Mouse (Mus musculus): ENCODE data around the gene Cisd3. TPM values are rescaled to one million over a fixed set of nuclear protein-coding genes. Genes with fewer than 3 reads are reported as not detected.
A peak's percentile ranks its signal among the peaks of the same experiment; 100 is the strongest.

Gene Cisd3
- polyA plus RNA-seq, 1 experiment from 2014 or later, result 120 TPM

DNA sequence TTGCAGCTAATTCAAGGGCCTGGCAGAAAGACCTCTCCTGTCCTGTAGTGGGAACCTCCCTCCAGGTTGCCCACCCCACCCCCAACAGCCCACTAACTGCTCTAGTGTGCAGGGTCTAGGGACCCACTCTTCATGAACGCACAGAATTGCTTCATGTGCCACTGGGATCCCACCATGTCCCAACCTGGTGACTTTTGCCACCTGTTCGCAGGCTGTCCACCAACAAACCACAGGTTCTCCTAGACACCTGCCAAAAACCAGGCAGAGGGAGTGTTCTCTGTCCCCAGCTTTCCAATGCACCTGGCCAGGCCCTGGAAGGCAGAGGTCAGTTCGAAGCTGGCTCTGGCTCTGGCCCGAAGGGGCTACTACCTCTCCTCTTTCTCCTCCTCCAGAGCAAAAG is 8.8 kb downstream of the Cisd3 start:
- no peak overlapping the region for H3K4me2 ChIP-seq (ENCODE audit: low read depth, low read length)
- H3K4me1 ChIP-seq (ENCODE audit: control insufficient read depth, insufficient read depth, low read length), result peaks cover 49% of the 10 kb centered on the region
- H3K9me3 ChIP-seq (ENCODE audit: control insufficient read depth, low read length), result no peaks in the 10 kb centered on the region
- WGBS, result 70% methylated on average over 4 of the region's 4 CpGs
- H3K36me3 ChIP-seq (ENCODE audit: control insufficient read depth, insufficient read depth, low read length), result peaks cover 17% of the 10 kb centered on the region
- H3K9ac ChIP-seq (ENCODE audit: low read depth, low read length), result peak overlapping the region; percentile 30; the same call in 1 of the 2 replicates
- H3K27ac ChIP-seq (ENCODE audit: low read length), result peak overlapping the region; percentile 88; the same call in 1 of the 2 replicates
- ATAC-seq, result no peak
- H3K4me3 ChIP-seq (ENCODE audit: low read length), result no peak overlapping the region
- no peaks in the 10 kb centered on the region for H3K27me3 ChIP-seq (replicated peaks; ENCODE audit: control insufficient read depth, insufficient read depth, low read length)

DNA sequence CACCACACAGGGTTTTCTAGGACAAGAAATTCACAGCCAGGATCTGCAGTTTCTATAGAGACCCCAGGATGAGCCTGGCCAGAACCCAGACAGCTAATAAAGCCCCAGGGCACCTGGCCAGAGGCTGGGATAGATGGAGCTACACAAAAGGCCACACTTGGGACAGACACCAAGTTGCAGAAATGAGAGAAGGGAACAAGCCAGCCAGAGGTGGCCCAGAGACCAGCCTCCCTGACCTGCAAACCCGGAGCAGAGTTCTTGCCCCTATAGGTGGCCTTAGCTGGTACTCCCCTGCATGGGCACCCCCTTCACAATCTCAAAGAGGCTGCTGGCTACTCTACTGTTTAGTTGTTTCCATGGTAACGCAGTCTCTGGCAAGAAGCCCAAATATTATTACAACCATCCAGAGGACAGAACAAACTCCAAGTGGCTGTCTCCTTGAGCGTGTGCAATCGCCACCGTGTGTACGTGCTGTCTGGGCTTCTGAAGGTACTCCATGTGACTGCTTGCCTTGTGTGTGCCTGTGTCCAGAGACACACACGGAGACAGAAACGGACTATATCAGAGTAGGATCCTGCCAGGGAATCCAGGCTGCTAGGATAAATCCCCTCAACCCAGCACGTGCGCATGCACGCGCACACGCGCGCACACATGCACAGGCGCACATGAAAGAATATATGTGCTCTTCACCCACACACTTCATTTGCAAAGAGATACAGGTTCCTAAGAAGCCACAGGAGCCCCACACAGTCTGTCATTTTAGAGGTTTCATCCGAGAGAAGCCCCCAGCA is 9.5 kb downstream of the Cisd3 start:
- Histone ChIP-seq H3K4me3 (ENCODE audit: low read length) (peak overlapping the region; percentile 15), H3K9ac (ENCODE audit: low read depth, low read length) (peak overlapping the region; percentile 30), H3K27ac (ENCODE audit: low read length) (peak overlapping the region; percentile 88), H3K27me3 (replicated peaks; ENCODE audit: control insufficient read depth, insufficient read depth, low read length) (no peaks in the 10 kb centered on the region), H3K4me2 (ENCODE audit: low read depth, low read length) (peak overlapping the region; percentile 37), H3K36me3 (ENCODE audit: control insufficient read depth, insufficient read depth, low read length) (peaks cover 17% of the 10 kb centered on the region), H3K4me1 (ENCODE audit: control insufficient read depth, insufficient read depth, low read length) (peaks cover 49% of the 10 kb centered on the region), H3K9me3 (ENCODE audit: control insufficient read depth, low read length) (no peaks in the 10 kb centered on the region)
- peak; percentile 67 for ATAC-seq
- 44% methylated on average over 17 of the region's 17 CpGs for WGBS

DNA sequence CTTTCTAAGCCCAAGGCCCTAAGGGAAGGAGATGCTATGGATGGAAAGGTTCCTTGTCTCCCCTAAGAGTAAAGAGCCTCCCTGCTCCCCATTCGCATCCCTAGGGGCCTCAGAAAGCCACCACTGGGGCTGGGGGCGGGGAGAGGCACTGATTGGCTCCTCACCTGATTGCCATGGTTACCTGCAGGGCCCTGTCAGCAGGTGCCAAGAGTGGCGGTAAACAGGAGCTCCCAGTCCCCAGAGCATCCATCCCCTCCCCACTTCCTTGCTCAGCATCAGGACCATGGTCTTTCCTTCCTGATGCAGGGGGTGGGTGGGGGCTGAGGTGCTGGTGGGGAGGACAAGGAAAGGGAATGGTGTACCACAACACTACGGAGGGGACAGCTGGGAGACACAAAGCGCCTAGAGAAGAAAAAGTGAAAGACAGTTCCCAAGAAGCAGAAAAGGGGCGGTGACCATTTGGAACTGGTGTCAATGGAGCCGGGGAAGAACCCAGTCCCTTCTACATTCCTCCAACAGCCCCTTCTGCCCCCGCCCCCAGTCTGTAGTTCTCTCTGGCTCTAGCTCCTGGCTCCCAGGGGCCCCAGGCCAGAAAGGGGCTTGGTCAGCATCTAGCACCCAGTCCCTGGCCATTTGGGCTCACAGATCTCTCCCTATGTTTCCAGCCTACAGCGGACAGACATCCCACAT is 10.2 kb downstream of the Cisd3 start:
- Histone ChIP-seq H3K4me2 (ENCODE audit: low read depth, low read length) (peak overlapping the region; percentile 37), H3K4me1 (ENCODE audit: control insufficient read depth, insufficient read depth, low read length) (peaks cover 49% of the 10 kb centered on the region), H3K4me3 (ENCODE audit: low read length) (peak overlapping the region; percentile 15; the same call in 1 of the 2 replicates), H3K27me3 (replicated peaks; ENCODE audit: control insufficient read depth, insufficient read depth, low read length) (no peaks in the 10 kb centered on the region), H3K27ac (ENCODE audit: low read length) (peak overlapping the region; percentile 88), H3K36me3 (ENCODE audit: control insufficient read depth, insufficient read depth, low read length) (peaks cover 10% of the 10 kb centered on the region), H3K9me3 (ENCODE audit: control insufficient read depth, low read length) (no peaks in the 10 kb centered on the region), H3K9ac (ENCODE audit: low read depth, low read length) (peak overlapping the region; percentile 30)
- no peak for ATAC-seq
- 43% methylated on average over 9 of the region's 9 CpGs for WGBS

DNA sequence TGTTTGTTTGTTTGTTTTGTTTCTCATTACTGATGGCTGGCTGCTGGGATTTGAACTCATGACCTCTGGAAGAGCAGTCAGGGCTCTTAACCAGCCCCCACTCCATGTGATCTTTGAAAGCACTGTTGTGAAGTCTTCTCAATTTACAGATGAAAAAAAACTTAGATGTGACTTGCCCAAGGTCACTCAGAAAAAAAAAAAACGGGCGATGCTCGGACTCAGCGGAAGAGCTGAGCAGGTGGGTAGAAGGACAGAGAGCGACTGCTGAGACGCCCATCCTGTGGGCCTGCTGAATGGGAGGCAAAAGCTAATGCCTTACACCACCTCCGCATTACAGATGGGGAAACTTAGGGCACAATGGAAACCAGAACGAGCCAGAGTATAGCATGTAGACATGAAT is 11.0 kb downstream of the Cisd3 start:
- ATAC-seq, result no peak
- no peak overlapping the region for H3K27ac ChIP-seq (ENCODE audit: low read length)
- no peak overlapping the region for H3K4me2 ChIP-seq (ENCODE audit: low read depth, low read length)
- peaks cover 3% of the 10 kb centered on the region for H3K36me3 ChIP-seq (ENCODE audit: control insufficient read depth, insufficient read depth, low read length)
- 71% methylated on average over 8 of the region's 8 CpGs for WGBS
- no peak overlapping the region for H3K4me3 ChIP-seq (ENCODE audit: low read length)
- no peaks in the 10 kb centered on the region for H3K27me3 ChIP-seq (replicated peaks; ENCODE audit: control insufficient read depth, insufficient read depth, low read length)
- no peaks in the 10 kb centered on the region for H3K9me3 ChIP-seq (ENCODE audit: control insufficient read depth, low read length)
- H3K4me1 ChIP-seq (ENCODE audit: control insufficient read depth, insufficient read depth, low read length), result peaks cover 57% of the 10 kb centered on the region
- H3K9ac ChIP-seq (ENCODE audit: low read depth, low read length), result no peak overlapping the region

DNA sequence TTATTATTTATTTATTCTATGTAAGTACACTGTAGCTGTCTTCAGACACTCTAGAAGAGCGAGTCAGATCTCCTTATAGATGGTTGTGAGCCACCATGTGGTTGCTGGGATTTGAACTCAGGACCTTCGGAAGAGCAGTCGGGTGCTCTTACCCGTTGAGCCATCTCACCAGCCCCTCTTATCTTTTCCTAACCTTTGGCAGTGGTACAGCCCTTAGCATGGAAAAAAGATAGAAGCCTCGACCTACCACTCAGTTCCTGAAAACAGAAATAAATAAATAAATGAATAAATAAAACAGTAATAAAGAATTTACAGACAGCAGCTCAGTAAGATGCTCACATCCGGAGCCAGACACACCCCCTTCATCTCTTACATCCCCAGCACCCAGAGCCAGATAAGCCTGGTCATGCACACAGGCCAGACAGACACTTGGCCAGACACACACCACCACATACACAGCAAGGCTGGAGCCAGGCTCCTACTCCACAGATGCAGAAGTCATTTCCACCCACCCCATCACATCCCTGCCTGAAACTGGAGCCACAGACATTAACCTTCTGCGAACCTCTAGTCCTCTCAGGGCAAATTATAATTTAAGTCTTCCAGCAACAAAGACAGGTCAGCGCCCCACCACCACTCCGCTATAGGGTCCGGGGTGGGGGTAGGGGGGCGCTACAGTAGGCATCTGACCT is 11.7 kb downstream of the Cisd3 start:
- peak overlapping the region; percentile 84 for H3K4me2 ChIP-seq (ENCODE audit: low read depth, low read length)
- H3K9me3 ChIP-seq (ENCODE audit: control insufficient read depth, low read length), result no peaks in the 10 kb centered on the region
- peak overlapping the region; percentile 100 for H3K27ac ChIP-seq (ENCODE audit: low read length)
- H3K4me3 ChIP-seq (ENCODE audit: low read length), result peak overlapping the region; percentile 84
- H3K27me3 ChIP-seq (replicated peaks; ENCODE audit: control insufficient read depth, insufficient read depth, low read length), result no peaks in the 10 kb centered on the region
- WGBS, result 41% methylated on average over 11 of the region's 11 CpGs
- H3K36me3 ChIP-seq (ENCODE audit: control insufficient read depth, insufficient read depth, low read length), result peaks cover 2% of the 10 kb centered on the region; the same call in 1 of the 2 replicates
- no peak for ATAC-seq
- H3K4me1 ChIP-seq (ENCODE audit: control insufficient read depth, insufficient read depth, low read length), result peaks cover 62% of the 10 kb centered on the region
- peak overlapping the region; percentile 89 for H3K9ac ChIP-seq (ENCODE audit: low read depth, low read length)

DNA sequence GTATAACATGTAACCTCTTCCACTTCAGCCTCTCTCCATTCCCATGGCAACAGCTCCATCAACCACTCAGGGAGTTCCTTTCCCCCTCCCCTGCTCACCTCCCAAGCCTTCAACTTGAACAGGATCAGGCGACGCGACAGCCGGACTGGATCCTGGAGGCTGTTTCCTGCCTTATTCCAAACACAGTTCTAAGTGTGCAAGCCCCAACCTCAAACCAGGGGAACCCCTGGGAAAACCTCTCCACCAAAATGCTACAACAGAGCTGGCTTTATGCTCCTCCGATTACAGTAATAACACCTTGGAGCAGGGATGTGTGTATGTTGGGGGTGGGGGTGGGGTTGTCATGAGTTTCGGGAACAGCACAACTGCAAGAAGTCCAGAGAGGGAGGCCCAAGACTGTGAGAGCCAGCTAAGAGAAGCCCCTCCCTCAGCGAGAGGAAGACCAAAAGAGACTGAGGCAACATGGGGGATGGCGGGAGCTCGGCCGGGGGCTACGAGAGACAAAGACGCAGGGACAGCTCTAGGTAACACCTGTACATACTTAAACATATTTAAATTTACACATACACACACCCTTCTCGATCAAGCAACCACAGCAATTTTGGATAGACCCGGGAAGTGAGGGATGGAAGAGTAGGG is 12.4 kb downstream of the Cisd3 start:
- Histone ChIP-seq H3K27ac (ENCODE audit: low read length) (peak overlapping the region; percentile 100), H3K9me3 (ENCODE audit: control insufficient read depth, low read length) (no peaks in the 10 kb centered on the region), H3K4me2 (ENCODE audit: low read depth, low read length) (peak overlapping the region; percentile 84), H3K36me3 (ENCODE audit: control insufficient read depth, insufficient read depth, low read length) (no peaks in the 10 kb centered on the region), H3K9ac (ENCODE audit: low read depth, low read length) (peak overlapping the region; percentile 89), H3K4me3 (ENCODE audit: low read length) (peak overlapping the region; percentile 84), H3K27me3 (replicated peaks; ENCODE audit: control insufficient read depth, insufficient read depth, low read length) (no peaks in the 10 kb centered on the region), H3K4me1 (ENCODE audit: control insufficient read depth, insufficient read depth, low read length) (peaks cover 62% of the 10 kb centered on the region)
- no peak for ATAC-seq
- WGBS, result 2% methylated on average over 14 of the region's 14 CpGs

DNA sequence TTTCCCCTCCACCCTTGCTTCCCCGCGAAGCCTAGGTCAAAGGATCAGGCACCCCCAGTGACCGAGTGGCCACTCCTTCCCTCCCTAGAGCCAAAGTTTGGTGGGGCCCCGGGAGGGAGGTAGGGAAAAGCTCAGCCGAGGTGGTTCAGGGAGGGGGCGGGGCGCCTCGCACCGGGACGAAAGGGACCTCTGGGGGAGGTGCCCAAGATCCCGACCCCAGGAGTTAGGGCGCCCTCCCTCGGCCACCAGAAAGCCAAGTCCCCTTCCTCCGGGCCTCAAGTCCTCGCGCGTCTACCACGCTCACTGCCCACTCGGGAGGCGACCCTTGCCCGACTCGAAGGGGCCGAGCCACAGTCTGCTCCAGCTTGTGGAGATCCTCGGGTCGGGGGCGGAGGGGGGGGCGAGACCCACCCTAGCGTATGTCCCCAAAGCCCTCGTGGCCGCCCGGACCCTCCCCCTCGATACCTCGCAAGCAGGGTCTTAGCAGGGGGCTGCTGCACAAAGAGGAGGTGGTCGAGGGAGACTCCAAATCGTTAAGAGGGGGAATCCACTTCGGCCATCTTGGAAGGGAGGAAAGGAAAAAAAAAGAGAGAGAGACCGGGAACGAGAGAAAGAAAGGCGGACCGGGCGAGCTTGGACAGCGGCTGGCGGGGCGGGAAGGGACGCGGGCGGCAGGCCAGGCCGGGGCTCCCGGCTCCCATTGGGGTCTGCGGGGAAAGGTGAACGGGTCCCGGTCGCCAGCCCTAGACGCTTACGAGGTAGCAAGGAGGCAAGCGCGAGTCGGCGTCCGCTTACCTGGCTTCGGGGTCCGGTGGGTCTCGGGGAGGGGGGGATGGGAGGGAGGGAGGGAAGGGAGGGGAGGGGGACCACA is 13.3 kb downstream of the Cisd3 start:
- WGBS, result under 1% methylated on average over 60 of the region's 63 CpGs
- ATAC-seq, result peak; percentile 4

DNA sequence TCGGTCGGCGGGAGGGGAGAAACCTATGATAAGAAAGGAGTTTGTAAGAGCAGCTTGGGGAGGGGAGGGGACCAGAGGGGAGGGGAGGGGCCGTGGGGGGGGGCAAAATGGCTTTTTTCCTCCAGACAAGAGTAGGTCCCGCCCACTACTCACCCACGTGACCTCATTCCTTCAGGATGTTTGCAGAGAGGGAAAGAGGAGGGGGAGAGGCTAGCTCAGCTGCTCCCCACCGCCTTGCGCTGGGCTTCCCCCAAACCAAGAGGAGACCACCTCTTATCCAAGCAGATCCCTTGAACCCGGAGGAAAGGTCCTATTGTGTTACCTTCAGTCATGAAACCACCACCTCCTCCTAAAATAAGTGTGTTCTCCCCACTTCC is 14.0 kb downstream of the Cisd3 start:
- H3K36me3 ChIP-seq (ENCODE audit: control insufficient read depth, insufficient read depth, low read length), result no peaks in the 10 kb centered on the region
- H3K9ac ChIP-seq (ENCODE audit: low read depth, low read length), result peak overlapping the region; percentile 89
- WGBS, result 0% methylated on average over 6 of the region's 9 CpGs
- no peaks in the 10 kb centered on the region for H3K9me3 ChIP-seq (ENCODE audit: control insufficient read depth, low read length)
- ATAC-seq, result peak; percentile 19; the same call in 1 of the 2 replicates
- no peaks in the 10 kb centered on the region for H3K27me3 ChIP-seq (replicated peaks; ENCODE audit: control insufficient read depth, insufficient read depth, low read length)
- peak overlapping the region; percentile 93 for H3K4me2 ChIP-seq (ENCODE audit: low read depth, low read length)
- peak overlapping the region; percentile 100 for H3K27ac ChIP-seq (ENCODE audit: low read length)
- H3K4me3 ChIP-seq (ENCODE audit: low read length), result peak overlapping the region; percentile 84
- H3K4me1 ChIP-seq (ENCODE audit: control insufficient read depth, insufficient read depth, low read length), result peaks cover 56% of the 10 kb centered on the region

More for the DNA sequence above, 13.3 kb downstream of the Cisd3 start:
- Histone ChIP-seq H3K36me3 (ENCODE audit: control insufficient read depth, insufficient read depth, low read length) (no peaks in the 10 kb centered on the region), H3K4me1 (ENCODE audit: control insufficient read depth, insufficient read depth, low read length) (peaks cover 56% of the 10 kb centered on the region), H3K27me3 (replicated peaks; ENCODE audit: control insufficient read depth, insufficient read depth, low read length) (no peaks in the 10 kb centered on the region), H3K4me2 (ENCODE audit: low read depth, low read length) (peak overlapping the region; percentile 84), H3K27ac (ENCODE audit: low read length) (peak overlapping the region; percentile 100), H3K4me3 (ENCODE audit: low read length) (peak overlapping the region; percentile 84), H3K9ac (ENCODE audit: low read depth, low read length) (peak overlapping the region; percentile 89), H3K9me3 (ENCODE audit: control insufficient read depth, low read length) (no peaks in the 10 kb centered on the region)

All from intestine, embryonic 16.5 days (tissue).